Mouse (Mus musculus) erythroblast, embryonic 14.5 days (primary cell): ENCODE data around the gene Ablim2. TPM values are rescaled to one million over a fixed set of nuclear protein-coding genes. Genes with fewer than 3 reads are reported as not detected.

Experiments used
- H3K27me3 ChIP-seq: 2 replicates; pipeline ENCODE4 v1.6.1; 2012; ENCODE audit warnings: inconsistent platforms; ENCODE audit not compliant: control insufficient read depth
- H3K36me3 ChIP-seq: 2 replicates; pipeline ENCODE4 v1.6.1; 2012; ENCODE audit warnings: mild to moderate bottlenecking, inconsistent platforms; ENCODE audit not compliant: control insufficient read depth
- H3K4me1 ChIP-seq: 2 replicates; pipeline ENCODE4 v1.6.1; 2012; ENCODE audit warnings: inconsistent platforms; ENCODE audit not compliant: control insufficient read depth
- H3K4me3 ChIP-seq: replicated peaks from 2 replicates; pipeline ENCODE3; 2012; ENCODE audit warnings: moderate library complexity, mild to moderate bottlenecking, inconsistent platforms
- H3K9me3 ChIP-seq: 2 replicates; pipeline ENCODE4 v1.6.1; 2012; ENCODE audit warnings: low read length, inconsistent platforms, mixed read lengths; ENCODE audit not compliant: control insufficient read depth
- GATA1 ChIP-seq: IDR thresholded peaks from 2 replicates; pipeline ENCODE4 v1.6.1; 2012; ENCODE audit warnings: low read length, inconsistent platforms, mixed read lengths
- TAL1 ChIP-seq: IDR thresholded peaks from 3 replicates; pipeline ENCODE4 v1.6.1; 2012; ENCODE audit warnings: low read length, inconsistent platforms, mixed read lengths
- polyA plus RNA-seq: library from polyadenylated mRNA; stranded (reverse); fragments of >175 nt; gene quantifications from 2 replicates; pipeline ENCODE4 v1.2.3, GENCODE M21; 2012

Gene Ablim2
- polyA plus RNA-seq, 1 experiment, result not detected

GRCm38 (mm10) chr5:35870408-35871012 lies 112.8 kb downstream of the Ablim2 start:
- no peak for TF ChIP-seq GATA1
- no peak for TF ChIP-seq TAL1
- Histone ChIP-seq H3K36me3 (no peaks in the 10 kb centered on the region), H3K4me1 (no peaks in the 10 kb centered on the region), H3K9me3 (no peaks in the 10 kb centered on the region), H3K4me3 (no peak overlapping the region), H3K27me3 (no peaks in the 10 kb centered on the region)

- H3K27me3 ChIP-seq, result no peaks in the 10 kb centered on the region
Measured at GRCm38 (mm10) chr5:35873382-35873781, 115.7 kb downstream of the Ablim2 start.

GRCm38 (mm10) chr5:35876236-35876635 lies 118.6 kb downstream of the Ablim2 start:
- H3K27me3 ChIP-seq, result no peaks in the 10 kb centered on the region
- H3K4me1 ChIP-seq, result no peaks in the 10 kb centered on the region
- H3K4me3 ChIP-seq, result no peak overlapping the region
- TF ChIP-seq TAL1 (no peak), GATA1 (no peak)
- H3K36me3 ChIP-seq, result no peaks in the 10 kb centered on the region
- H3K9me3 ChIP-seq, result no peaks in the 10 kb centered on the region

More at GRCm38 (mm10) chr5:35873382-35873781, 115.7 kb downstream of the Ablim2 start:
- TF ChIP-seq TAL1 (no peak), GATA1 (no peak)
- H3K9me3 ChIP-seq, result no peaks in the 10 kb centered on the region
- no peak overlapping the region for H3K4me3 ChIP-seq
- H3K4me1 ChIP-seq, result no peaks in the 10 kb centered on the region
- no peaks in the 10 kb centered on the region for H3K36me3 ChIP-seq

GRCm38 (mm10) chr5:35879199-35879598 lies 121.5 kb downstream of the Ablim2 start:
- H3K27me3 ChIP-seq, result no peaks in the 10 kb centered on the region
- H3K9me3 ChIP-seq, result no peaks in the 10 kb centered on the region
- H3K4me3 ChIP-seq, result no peak overlapping the region
- H3K4me1 ChIP-seq, result no peaks in the 10 kb centered on the region
- TF ChIP-seq TAL1 (no peak), GATA1 (no peak)
- H3K36me3 ChIP-seq, result no peaks in the 10 kb centered on the region

GRCm38 (mm10) chr5:35882391-35882790 lies 124.7 kb downstream of the Ablim2 start:
- H3K9me3 ChIP-seq, result no peaks in the 10 kb centered on the region
- TF ChIP-seq GATA1, result no peak
- no peak for TF ChIP-seq TAL1
- no peak overlapping the region for H3K4me3 ChIP-seq
- no peaks in the 10 kb centered on the region for H3K27me3 ChIP-seq
- no peaks in the 10 kb centered on the region for H3K36me3 ChIP-seq
- no peaks in the 10 kb centered on the region for H3K4me1 ChIP-seq

GRCm38 (mm10) chr5:35884262-35884661 lies 126.6 kb downstream of the Ablim2 start:
- no peaks in the 10 kb centered on the region for H3K36me3 ChIP-seq
- H3K4me1 ChIP-seq, result no peaks in the 10 kb centered on the region
- H3K27me3 ChIP-seq, result no peaks in the 10 kb centered on the region
- TF ChIP-seq TAL1 (no peak), GATA1 (no peak)
- no peaks in the 10 kb centered on the region for H3K9me3 ChIP-seq
- H3K4me3 ChIP-seq, result no peak overlapping the region

- no peaks in the 10 kb centered on the region for H3K9me3 ChIP-seq
- no peak for TF ChIP-seq TAL1
- TF ChIP-seq GATA1, result no peak
- no peaks in the 10 kb centered on the region for H3K27me3 ChIP-seq
- H3K4me3 ChIP-seq, result no peak overlapping the region
- no peaks in the 10 kb centered on the region for H3K36me3 ChIP-seq
- no peaks in the 10 kb centered on the region for H3K4me1 ChIP-seq
Measured at GRCm38 (mm10) chr5:35884689-35885088, 127.0 kb downstream of the Ablim2 start.

- TF ChIP-seq GATA1 (no peak), TAL1 (no peak)
- Histone ChIP-seq H3K9me3 (peaks cover 6% of the 10 kb centered on the region; the same call in 1 of the 2 replicates), H3K4me3 (no peak overlapping the region), H3K4me1 (peaks cover 9% of the 10 kb centered on the region), H3K27me3 (peaks cover 18% of the 10 kb centered on the region), H3K36me3 (no peaks in the 10 kb centered on the region)
Measured at GRCm38 (mm10) chr5:35888959-35889358, 131.3 kb downstream of the Ablim2 start.

GRCm38 (mm10) chr5:35889641-35890040 lies 132.0 kb downstream of the Ablim2 start:
- Histone ChIP-seq H3K36me3 (no peaks in the 10 kb centered on the region), H3K4me1 (peaks cover 9% of the 10 kb centered on the region), H3K9me3 (peaks cover 6% of the 10 kb centered on the region; the same call in 1 of the 2 replicates), H3K27me3 (peaks cover 25% of the 10 kb centered on the region), H3K4me3 (no peak overlapping the region)
- TF ChIP-seq GATA1 (no peak), TAL1 (no peak)
